Comparison of ENCODE assay signal across 25 mouse cellular contexts in the genomic region with DNA sequence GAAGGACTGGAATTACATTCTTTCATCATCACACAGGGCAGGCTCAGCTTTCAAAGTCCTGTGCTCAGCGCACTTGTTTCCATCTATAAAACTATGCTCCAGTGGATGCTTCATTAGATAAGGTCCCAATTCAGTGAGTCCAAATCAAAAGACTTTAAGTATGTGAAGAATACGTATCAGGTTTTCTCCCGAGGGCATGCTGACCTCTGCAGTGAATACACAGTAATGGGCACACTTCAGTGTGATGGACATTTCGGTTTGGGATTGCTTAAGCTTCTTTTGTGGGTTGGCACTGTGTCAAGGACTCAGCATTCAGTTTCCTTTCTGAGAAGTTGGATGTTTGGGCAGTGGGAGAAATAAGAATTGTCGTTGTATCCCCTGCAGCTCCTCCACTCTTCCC.
DNase-seq lines count a peak whose midpoint lies in the region; ATAC-seq and TF ChIP-seq lines count a peak whose summit lies in the region.
"Had no signal": no experiment of that assay in that cellular context is flagged by ENCODE, and none has a peak within 500 bp of the region (broad histone marks: within the 10 kb centered on the region; RNA-seq: fewer than 3 reads in every experiment).

No protein-coding gene starts in this region.

- no peak overlapping the region for H3K4me3 ChIP-seq in forebrain, embryonic 11.5 days (ENCODE audit: low read depth, low read length)
- no peak overlapping the region for H3K4me3 ChIP-seq in forebrain, embryonic 16.5 days (replicated peaks; ENCODE audit: low read length)
- H3K4me3 ChIP-seq in kidney, postnatal 0 days (replicated peaks; ENCODE audit: low read depth, low read length): no peak overlapping the region
- H3K4me3 ChIP-seq: embryonic facial prominence, embryonic 12.5 days; heart, embryonic 12.5 days; hindbrain, embryonic 10.5 days; intestine, embryonic 15.5 days; kidney, embryonic 15.5 days had no signal

- peak; percentile 7 for DNase-seq in adrenal gland, adult 2 months
- no peak for DNase-seq in adrenal gland, adult 8-10 months
- no peak for DNase-seq in forebrain, embryonic 11.5 days (ENCODE audit: low spot score)
- DNase-seq in kidney, postnatal 0 days (ENCODE audit: low spot score): peak; percentile 24
- no peak for DNase-seq in kidney, adult 18-20 months
- no peak for DNase-seq in lung, adult 18-20 months
- DNase-seq: adrenal gland, postnatal 25 days; B cell, adult 2 months; cerebellum, adult 11 months; cerebellum, adult 8-10 months; cerebellum, postnatal 14 days; embryo, embryonic 11 days; gastrocnemius, postnatal 10 days; kidney, adult 2 months had no signal

- H3K4me1 ChIP-seq in forebrain, embryonic 11.5 days (replicated peaks; ENCODE audit: control insufficient read depth, insufficient read depth, low read length): no peaks in the 10 kb centered on the region
- H3K4me1 ChIP-seq in forebrain, embryonic 16.5 days (replicated peaks; ENCODE audit: control insufficient read depth, insufficient read depth, low read length): no peaks in the 10 kb centered on the region
- H3K4me1 ChIP-seq in kidney, postnatal 0 days (replicated peaks; ENCODE audit: insufficient read depth, low read length): no peaks in the 10 kb centered on the region
- H3K4me1 ChIP-seq: embryonic facial prominence, embryonic 12.5 days; heart, embryonic 12.5 days; hindbrain, embryonic 10.5 days; intestine, embryonic 15.5 days; kidney, embryonic 15.5 days had no signal

- no peaks in the 10 kb centered on the region for H3K27me3 ChIP-seq in forebrain, embryonic 11.5 days (ENCODE audit: control insufficient read depth, insufficient read depth, low read length)
- no peaks in the 10 kb centered on the region for H3K27me3 ChIP-seq in forebrain, embryonic 16.5 days (replicated peaks; ENCODE audit: control insufficient read depth, insufficient read depth, low read length)
- H3K27me3 ChIP-seq in kidney, postnatal 0 days (ENCODE audit: insufficient read depth, low read length): no peaks in the 10 kb centered on the region
- H3K27me3 ChIP-seq: embryonic facial prominence, embryonic 12.5 days; heart, embryonic 12.5 days; intestine, embryonic 15.5 days; kidney, embryonic 15.5 days; Patski had no signal

- H3K9me3 ChIP-seq in forebrain, embryonic 11.5 days (ENCODE audit: control insufficient read depth, low read length): no peaks in the 10 kb centered on the region
- H3K9me3 ChIP-seq in forebrain, embryonic 16.5 days (ENCODE audit: control insufficient read depth, low read length): no peaks in the 10 kb centered on the region
- no peaks in the 10 kb centered on the region for H3K9me3 ChIP-seq in kidney, postnatal 0 days (replicated peaks; ENCODE audit: low read length)
- H3K9me3 ChIP-seq: embryonic facial prominence, embryonic 12.5 days; heart, embryonic 12.5 days; hindbrain, embryonic 10.5 days; intestine, embryonic 15.5 days; kidney, embryonic 15.5 days had no signal

- no peaks in the 10 kb centered on the region for H3K36me3 ChIP-seq in forebrain, embryonic 11.5 days (ENCODE audit: control insufficient read depth, insufficient read depth, low read length)
- no peaks in the 10 kb centered on the region for H3K36me3 ChIP-seq in forebrain, embryonic 16.5 days (ENCODE audit: control insufficient read depth, insufficient read depth)
- H3K36me3 ChIP-seq in kidney, postnatal 0 days (ENCODE audit: insufficient read depth, low read length): no peaks in the 10 kb centered on the region
- H3K36me3 ChIP-seq: embryonic facial prominence, embryonic 12.5 days; G1E; heart, embryonic 12.5 days; hindbrain, embryonic 10.5 days; intestine, embryonic 15.5 days; kidney, embryonic 15.5 days had no signal

- no peak overlapping the region for H3K27ac ChIP-seq in forebrain, embryonic 11.5 days (ENCODE audit: low read depth, low read length)
- no peak overlapping the region for H3K27ac ChIP-seq in forebrain, embryonic 16.5 days (ENCODE audit: low read length)
- no peak overlapping the region for H3K27ac ChIP-seq in kidney, postnatal 0 days
- H3K27ac ChIP-seq: embryonic facial prominence, embryonic 12.5 days; hindbrain, embryonic 10.5 days; hindbrain, embryonic 14.5 days; intestine, embryonic 15.5 days; kidney, embryonic 15.5 days had no signal

- ATAC-seq in forebrain, embryonic 11.5 days (replicated peaks; ENCODE audit: low FRiP score): peak; percentile 24; the same call in 1 of the 2 replicates
- ATAC-seq in forebrain, embryonic 16.5 days: no peak
- no peak for ATAC-seq in kidney, postnatal 0 days (replicated peaks; ENCODE audit: low FRiP score, low read depth)
- ATAC-seq: activated CD4-positive, CD25-positive, alpha-beta regulatory T cell, adult 4 months; CD4-positive, CD25-positive, alpha-beta regulatory T cell, adult 4 months; intestine, embryonic 15.5 days; Patski had no signal

- no peak overlapping the region for H3K9ac ChIP-seq in forebrain, embryonic 11.5 days (ENCODE audit: low read length)
- no peak overlapping the region for H3K9ac ChIP-seq in forebrain, embryonic 16.5 days (replicated peaks; ENCODE audit: low read depth, low read length)
- no peak overlapping the region for H3K9ac ChIP-seq in kidney, postnatal 0 days (ENCODE audit: low read depth, low read length)
- H3K9ac ChIP-seq: embryonic facial prominence, embryonic 12.5 days; heart, embryonic 12.5 days; hindbrain, embryonic 14.5 days; intestine, embryonic 15.5 days; kidney, embryonic 15.5 days had no signal

- 73% methylated on average over 5 of the region's 5 CpGs for WGBS in forebrain, embryonic 11.5 days
- 31% methylated on average over 5 of the region's 5 CpGs for WGBS in forebrain, embryonic 16.5 days
- WGBS in kidney, postnatal 0 days: 46% methylated on average over 5 of the region's 5 CpGs

- H3K4me2 ChIP-seq in forebrain, embryonic 11.5 days (ENCODE audit: low read depth, low read length, severe bottlenecking): no peak overlapping the region
- no peak overlapping the region for H3K4me2 ChIP-seq in forebrain, embryonic 16.5 days (ENCODE audit: low read length)
- no peak overlapping the region for H3K4me2 ChIP-seq in kidney, postnatal 0 days (ENCODE audit: low read length)
- H3K4me2 ChIP-seq: embryonic facial prominence, embryonic 12.5 days; heart, embryonic 12.5 days; hindbrain, embryonic 14.5 days; intestine, embryonic 15.5 days; kidney, embryonic 15.5 days had no signal

- no peak for TF ChIP-seq CTCF in kidney, postnatal 0 days (IDR thresholded peaks at IDR 0.05; ENCODE audit: low read depth)

Comparison
In these comparisons a context has a peak if more than half of its experiments do, and no peak if none do; other contexts are left out.
1. DNase-seq: peak in adrenal gland, adult 2 months (single experiment) and kidney, postnatal 0 days (single experiment); none in adrenal gland, adult 8-10 months (single experiment), forebrain, embryonic 11.5 days (single experiment), kidney, adult 18-20 months (single experiment) and lung, adult 18-20 months (0 of 2).